Mouse (Mus musculus) ovary, adult 18-20 months (tissue): ENCODE results near the gene Boc.
A peak's percentile ranks its signal among the peaks of the same experiment; 100 is the strongest.
"Not testable (repeated sequence)": the region's sequence is repeated elsewhere in the genome, so short reads cannot be mapped to it uniquely, and the experiment has no call there.

Experiments
- DNase-seq: peaks from one replicate; pipeline ENCODE4 v3.0.0; 2022; ENCODE audit warnings: low spot score, mixed read lengths

Gene Boc

DNA sequence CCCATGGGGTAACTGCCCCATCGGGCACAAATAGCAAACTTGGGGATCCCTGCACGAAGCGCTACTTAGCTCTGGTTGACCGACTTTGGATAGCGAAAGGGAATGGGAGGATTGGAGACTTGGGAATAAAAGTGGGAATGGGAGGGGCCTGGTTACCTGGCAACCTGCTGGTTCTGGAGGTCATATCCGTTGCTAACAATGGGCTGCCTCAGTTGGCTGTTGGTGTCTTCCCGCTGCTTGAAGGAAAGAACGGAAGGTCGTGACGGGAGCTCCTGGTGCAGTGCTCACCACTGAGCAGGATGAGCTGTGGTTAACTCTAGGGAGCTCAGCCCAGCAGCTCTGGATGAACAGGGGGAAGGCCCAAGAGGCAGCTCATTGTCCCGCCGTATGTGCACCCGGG, 71.5 kb downstream of the Boc start:
- no peak for DNase-seq

DNA sequence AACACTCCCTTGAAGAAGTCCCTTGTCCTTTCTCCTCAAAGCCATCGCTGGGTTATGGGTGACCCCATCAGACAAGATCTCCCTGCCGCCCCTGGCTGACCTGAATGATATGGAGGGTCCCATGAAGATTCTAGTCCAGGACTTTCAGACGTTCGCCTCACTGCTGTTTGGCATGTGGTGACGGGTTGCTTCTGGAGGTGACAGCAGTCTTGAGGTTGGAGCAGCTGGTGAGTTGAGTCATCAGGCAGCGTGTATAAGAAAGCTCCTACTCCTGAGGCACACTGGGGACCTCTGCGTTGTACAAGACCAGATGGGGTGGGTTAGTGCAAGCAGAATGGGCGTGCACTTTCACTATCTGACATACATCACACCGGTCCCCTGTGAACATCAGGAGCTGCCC, 72.1 kb downstream of the Boc start:
- DNase-seq, result no peak

DNA sequence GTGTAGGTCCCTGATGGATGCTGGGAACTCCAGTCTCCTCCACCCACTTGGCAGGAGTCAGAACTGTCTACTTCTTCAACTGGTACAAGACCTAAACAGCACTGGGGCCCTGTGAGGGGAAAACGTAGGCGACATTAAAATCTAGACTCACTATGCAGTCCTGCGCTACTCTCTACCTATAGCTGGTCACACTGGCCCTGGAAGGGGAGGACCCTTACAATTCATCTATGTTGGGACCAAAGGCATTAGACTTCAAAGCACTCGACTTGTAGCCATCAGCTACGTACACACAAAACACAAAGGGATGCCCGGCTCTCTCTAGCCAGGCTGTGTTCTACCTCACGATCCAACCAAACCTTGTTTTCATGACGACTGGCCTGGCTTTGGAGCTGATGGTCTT, 73.0 kb downstream of the Boc start:
- DNase-seq, result no peak

DNA sequence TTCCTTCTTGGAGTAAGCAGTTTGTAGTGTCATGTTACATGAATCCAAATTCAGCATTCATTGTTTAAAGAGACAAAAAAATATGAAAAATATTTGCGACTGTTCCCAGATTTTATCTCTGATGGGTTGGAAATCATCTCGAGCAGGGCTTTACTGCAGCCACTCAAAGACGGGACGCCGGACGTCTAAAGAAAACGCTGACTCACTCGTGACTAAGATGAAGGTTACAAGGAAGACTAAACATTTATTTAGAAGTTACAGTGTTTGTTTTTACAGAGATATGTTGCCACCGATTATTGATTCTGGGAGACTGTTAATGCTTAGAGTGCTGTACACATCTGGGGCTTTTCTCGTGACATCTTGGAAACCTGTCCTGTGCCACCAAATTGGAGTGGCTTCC, 73.9 kb downstream of the Boc start:
- no peak for DNase-seq

DNA sequence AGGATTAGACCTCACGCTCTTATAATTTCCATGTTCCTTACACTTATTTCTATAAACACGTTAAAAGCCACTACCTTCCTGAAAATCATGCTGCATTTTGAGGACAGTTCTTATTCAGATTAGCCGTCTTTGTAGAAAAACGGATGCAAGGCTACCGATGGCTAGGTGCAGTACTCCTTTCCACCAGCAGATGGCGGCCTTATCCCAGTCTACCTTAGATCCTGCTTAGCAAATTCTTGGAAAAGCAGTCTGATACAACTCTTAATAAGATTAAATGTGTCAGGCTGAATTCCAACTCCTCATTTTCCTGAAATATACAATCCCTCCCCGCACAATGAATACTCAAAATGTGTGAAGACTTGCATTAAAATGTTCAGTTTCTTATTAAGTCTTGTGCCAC, 74.6 kb downstream of the Boc start:
- DNase-seq, result peak; percentile 58

DNA sequence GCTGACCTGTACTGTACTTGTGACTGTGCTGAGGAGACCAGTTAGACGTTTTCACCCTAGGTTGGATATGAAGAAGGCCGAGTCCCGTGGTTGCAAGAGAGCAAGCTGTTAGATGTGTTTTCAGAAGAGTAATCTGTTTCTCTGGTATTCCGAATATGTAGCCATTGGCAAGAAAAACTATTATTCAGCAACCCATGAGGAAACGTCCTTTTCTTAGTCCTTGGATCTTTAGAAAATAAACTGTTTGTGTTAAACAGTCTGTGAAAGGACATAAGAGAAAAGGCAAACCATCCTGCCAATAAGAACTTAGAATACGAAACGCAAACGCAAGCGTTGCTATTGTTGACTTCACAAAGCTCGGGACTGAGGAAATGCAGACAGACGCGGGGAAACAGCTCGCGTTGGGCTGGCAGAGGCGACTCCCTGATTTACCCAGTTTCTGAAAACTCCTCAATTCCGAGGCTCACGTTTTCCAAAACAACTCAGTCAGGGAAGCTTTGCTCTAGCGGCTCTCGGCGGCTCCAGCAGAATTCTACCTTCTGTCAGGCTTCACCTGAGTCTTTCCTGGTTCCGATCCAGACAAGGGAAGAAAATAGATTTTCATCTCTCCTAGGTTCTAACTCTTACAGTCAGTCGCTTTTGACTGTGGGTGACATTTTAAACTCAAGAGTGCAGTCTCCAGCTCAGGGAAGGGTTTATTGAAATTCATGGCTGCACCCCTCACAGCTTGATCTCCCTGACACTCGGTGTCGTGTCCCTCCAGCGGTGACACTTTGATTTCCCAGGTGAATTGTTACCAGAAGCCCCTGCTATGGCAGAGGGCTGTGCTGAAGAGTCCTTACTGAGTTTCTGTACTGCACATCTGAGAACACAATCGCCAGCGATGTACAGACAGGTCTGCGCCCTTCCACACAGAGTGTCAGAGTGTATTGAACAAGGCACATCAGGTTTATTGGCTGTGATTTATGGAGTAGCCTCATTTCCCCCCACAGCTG, 76.8 kb downstream of the Boc start:
- no peak for DNase-seq

DNA sequence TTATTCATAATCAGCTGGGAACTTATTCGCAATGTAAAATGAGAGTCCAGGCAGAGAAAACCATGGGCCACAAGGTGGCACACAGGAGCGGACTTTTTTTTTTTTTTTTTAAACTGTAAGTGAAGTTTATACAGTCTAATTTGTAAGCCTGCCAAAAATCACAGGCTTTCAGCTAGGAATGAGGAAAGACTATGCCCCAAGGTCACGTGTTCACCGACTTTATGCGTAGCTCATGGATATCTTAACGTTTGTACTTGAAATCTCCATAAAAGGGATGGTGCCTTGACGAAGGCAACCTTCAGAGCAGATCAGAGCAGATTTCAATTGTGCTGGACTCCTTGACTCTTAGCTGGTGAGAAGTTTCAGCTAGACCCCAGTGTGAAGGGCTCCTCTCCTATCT, 78.1 kb downstream of the Boc start:
- peak; percentile 54 for DNase-seq

DNA sequence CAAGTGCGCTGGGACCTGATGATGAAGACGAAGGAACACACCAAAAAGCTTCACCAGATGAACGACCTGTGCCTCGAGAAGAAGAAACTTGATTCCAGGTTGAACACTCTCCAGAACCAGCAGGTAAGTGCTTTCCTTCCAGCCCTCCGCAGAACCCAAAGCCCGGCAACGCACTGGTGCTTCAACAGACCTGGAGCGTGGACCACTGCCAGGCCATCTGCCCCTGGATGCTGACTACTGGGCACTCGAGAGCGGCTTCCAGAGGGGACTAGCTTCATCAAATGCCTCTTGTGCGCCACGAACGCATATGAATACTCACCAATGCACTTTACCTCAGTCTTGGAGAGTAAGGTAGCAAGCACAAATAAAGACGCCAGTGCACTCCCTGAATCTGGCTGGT, 78.8 kb downstream of the Boc start:
- DNase-seq, result no peak

DNA sequence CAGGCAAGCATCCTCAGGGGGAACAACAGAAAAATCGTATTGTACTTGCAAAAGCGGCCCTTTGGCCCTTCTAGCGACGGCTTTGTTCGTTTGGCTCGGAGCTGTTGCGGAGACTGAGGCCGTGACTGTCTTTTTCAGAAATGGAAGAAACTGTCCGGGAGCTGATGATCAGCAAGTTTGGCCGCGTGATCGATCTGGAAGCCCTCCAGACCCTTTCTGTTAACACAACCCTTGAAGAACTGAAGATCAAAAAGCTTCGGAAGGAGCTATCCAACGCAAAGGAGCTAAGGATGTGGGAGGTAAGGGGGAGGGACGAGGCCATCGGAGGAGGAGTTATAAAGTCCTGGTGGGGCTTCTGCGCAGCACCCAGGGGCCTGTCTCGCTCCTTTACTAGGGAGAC, 79.9 kb downstream of the Boc start:
- DNase-seq, result no peak

DNA sequence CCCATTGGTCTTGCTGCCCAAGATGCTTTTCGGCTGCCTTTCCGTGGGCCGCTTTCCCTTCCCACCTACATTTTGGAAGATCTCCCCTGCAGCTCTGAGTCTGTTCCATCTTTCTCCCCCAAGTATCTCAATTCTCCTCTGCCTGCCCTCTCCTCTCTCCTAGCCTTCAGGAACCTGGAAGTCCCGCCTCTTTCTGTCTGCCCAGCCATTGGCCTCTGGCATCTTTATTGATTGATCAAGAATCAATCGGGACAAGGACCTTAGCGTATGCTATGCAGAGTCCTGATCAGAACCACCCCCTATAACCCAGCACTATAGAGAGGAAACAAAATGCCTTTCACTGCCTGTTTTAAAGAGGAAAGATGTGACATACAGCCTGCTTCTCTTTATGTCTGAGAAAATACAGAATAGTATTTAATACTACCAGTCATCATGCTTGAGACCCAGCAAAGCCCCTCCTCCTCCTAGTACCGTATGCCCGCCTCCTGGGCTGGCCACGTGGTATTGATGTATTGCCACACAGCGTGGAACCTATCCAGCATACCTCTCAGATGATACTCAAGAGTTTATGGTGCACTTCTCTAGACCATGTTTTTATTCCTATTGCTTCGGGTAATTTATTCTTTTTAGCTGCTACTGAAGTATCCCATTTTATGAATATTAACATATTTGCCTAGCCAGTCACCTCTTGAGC, 82.9 kb downstream of the Boc start:
- DNase-seq, result no peak

DNA sequence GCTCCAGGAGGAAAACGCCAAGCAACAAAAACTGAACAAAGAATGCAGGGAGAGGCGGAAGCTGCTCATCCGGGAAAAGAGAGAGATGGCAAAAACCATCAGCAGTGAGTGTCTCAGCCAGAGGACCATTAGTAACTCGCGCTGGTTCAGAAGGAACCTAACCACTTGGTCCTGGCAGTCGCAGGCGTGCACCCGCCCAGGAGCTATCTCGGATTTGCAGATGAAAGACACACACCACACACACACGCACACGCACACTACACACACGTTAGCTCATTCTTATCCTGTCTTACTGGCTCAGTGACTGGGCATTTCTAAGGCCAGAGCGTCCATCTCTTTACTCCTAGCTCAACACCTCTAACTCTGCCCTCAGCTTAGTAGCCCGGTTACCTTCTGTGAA, 83.4 kb downstream of the Boc start:
- no peak for DNase-seq

DNA sequence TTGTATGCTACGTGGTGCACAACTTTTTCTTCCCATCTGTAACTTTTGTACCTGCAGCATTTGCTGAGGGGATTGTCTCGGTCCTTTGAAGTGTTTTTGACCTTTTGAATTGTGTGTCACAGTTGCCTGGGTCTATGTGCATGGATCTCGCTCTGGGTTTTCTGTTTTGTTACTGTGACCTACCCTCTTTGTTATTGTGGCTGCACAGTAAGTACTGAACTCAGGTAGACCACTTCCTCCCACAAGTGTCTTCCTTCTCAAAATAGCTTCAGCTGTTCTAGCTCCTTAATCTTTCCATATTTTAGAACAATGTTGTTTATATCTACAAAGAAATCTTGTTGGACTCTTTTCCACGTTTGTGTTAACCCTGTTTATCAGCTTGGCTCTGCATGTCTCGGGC, 97.8 kb downstream of the Boc start:
- no peak for DNase-seq

DNA sequence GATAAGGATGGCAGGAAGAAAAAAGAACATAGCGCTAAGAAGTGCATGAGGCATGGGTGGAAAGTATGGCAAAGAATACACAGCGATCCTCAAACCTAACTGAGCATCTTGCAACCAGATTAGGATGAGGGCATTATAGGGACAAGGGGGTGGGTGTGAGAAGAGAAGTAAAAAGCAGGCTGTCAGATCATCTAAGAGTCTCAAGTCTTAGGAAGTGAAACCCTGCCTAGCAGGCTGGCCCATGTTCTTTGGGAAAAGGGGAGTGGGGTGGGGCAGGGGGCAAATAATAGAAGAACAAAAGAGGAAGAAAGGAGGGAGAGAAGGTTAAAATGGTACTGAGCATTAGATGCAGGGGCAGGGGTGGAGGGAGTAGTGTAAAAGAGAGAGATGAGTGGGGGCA, 99.9 kb downstream of the Boc start:
- DNase-seq, result no peak

DNA sequence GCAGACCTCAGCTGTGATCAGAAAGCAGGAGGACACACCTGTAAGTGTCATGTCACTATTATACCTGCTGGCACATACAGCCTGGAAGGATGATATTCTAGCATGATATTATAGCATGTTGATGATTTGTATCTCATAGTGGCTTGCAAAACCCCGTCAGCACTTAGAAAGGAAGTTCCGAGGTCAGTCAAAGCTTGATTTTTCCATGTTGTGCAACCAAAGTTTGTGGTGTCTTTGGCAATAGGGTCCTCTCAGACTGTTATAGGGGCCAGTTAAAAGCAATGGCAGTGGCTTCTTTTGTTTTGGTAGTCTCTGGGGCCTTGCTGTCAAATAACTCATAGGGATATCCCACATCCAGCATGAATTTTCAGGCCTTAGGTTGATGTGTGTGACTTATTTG, 100.8 kb downstream of the Boc start:
- no peak for DNase-seq

DNA sequence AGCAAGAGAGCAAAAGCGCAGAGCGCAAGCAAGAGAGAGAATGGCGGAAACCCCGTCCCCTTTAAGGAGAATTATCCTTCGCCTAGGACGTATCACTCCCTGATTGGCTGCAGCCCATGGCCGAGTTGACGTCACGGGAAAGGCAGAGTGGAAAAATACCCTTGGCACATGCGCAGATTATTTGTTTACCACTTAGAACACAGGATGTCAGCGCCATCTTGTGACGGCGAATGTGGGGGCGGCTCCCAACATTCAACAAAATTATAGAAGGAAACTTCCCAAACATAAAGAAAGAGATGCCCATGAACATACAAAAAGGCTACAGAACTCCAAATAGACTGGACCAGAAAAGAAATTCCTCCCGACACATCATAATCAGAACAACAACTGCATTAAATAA, 116.8 kb downstream of the Boc start:
- DNase-seq, result not testable (repeated sequence)

DNA sequence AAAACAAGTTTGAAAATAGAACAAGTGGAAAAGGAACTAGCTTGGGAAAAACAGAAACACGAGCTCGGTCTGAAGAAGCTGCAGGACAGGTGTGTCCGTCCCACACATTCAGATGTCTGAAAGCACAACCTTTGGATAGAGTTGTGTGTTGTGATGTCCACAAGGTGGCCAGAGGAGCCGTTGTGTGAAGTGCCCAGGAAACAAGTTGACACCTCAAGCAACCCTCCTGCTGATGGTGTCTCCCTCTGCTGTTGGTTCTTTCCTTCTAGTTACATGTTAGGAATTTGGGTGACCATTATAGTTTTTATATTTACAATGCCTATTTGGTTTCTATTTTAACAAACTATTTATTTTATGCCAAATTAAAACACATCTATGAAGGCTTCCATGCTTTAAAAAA, 123.2 kb downstream of the Boc start:
- no peak for DNase-seq
